Mouse (Mus musculus): ENCODE measurements around the gene Lamp1. TPM values are rescaled to one million over a fixed set of nuclear protein-coding genes. Genes with fewer than 3 reads are reported as not detected.

Lamp1 gene
- polyA plus RNA-seq, 1 experiment: 604 TPM

- Histone ChIP-seq H3K27ac (ENCODE audit: insufficient read depth, low read length) (no peak overlapping the region), H3K4me3 (ENCODE audit: insufficient read depth, low read length) (no peak overlapping the region), H3K4me1 (ENCODE audit: control insufficient read depth, insufficient read depth, low read length) (no peaks in the 10 kb centered on the region)
- TF ChIP-seq CTCF (IDR thresholded peaks at IDR 0.05; ENCODE audit: borderline replicate concordance, insufficient read depth, low read length) (no peak), POLR2A (IDR thresholded peaks at IDR 0.05; ENCODE audit: low read depth, low read length) (no peak)
Observed at GRCm38 (mm10) chr8:13179482-13179881, 20.5 kb downstream of the Lamp1 start.

GRCm38 (mm10) chr8:13179948-13180347, 21.0 kb downstream of the Lamp1 start:
- Histone ChIP-seq H3K4me3 (ENCODE audit: insufficient read depth, low read length) (no peak overlapping the region), H3K27ac (ENCODE audit: insufficient read depth, low read length) (no peak overlapping the region), H3K4me1 (ENCODE audit: control insufficient read depth, insufficient read depth, low read length) (no peaks in the 10 kb centered on the region)
- TF ChIP-seq POLR2A (IDR thresholded peaks at IDR 0.05; ENCODE audit: low read depth, low read length) (no peak), CTCF (IDR thresholded peaks at IDR 0.05; ENCODE audit: borderline replicate concordance, insufficient read depth, low read length) (no peak)

- H3K4me1 ChIP-seq (ENCODE audit: control insufficient read depth, insufficient read depth, low read length): no peaks in the 10 kb centered on the region
- H3K27ac ChIP-seq (ENCODE audit: insufficient read depth, low read length): no peak overlapping the region
- no peak overlapping the region for H3K4me3 ChIP-seq (ENCODE audit: insufficient read depth, low read length)
- TF ChIP-seq CTCF (IDR thresholded peaks at IDR 0.05; ENCODE audit: borderline replicate concordance, insufficient read depth, low read length): no peak
- TF ChIP-seq POLR2A (IDR thresholded peaks at IDR 0.05; ENCODE audit: low read depth, low read length): no peak
Observed at GRCm38 (mm10) chr8:13180408-13180807, 21.4 kb downstream of the Lamp1 start.

- Histone ChIP-seq H3K4me1 (ENCODE audit: control insufficient read depth, insufficient read depth, low read length) (no peaks in the 10 kb centered on the region), H3K27ac (ENCODE audit: insufficient read depth, low read length) (no peak overlapping the region), H3K4me3 (ENCODE audit: insufficient read depth, low read length) (no peak overlapping the region)
- TF ChIP-seq POLR2A (IDR thresholded peaks at IDR 0.05; ENCODE audit: low read depth, low read length) (no peak), CTCF (IDR thresholded peaks at IDR 0.05; ENCODE audit: borderline replicate concordance, insufficient read depth, low read length) (no peak)
Observed at GRCm38 (mm10) chr8:13180911-13181690, 22.1 kb downstream of the Lamp1 start.

GRCm38 (mm10) chr8:13181691-13181976, 22.7 kb downstream of the Lamp1 start:
- H3K4me1 ChIP-seq (ENCODE audit: control insufficient read depth, insufficient read depth, low read length): no peaks in the 10 kb centered on the region
- H3K4me3 ChIP-seq (ENCODE audit: insufficient read depth, low read length): no peak overlapping the region
- H3K27ac ChIP-seq (ENCODE audit: insufficient read depth, low read length): no peak overlapping the region
- no peak for TF ChIP-seq CTCF (IDR thresholded peaks at IDR 0.05; ENCODE audit: borderline replicate concordance, insufficient read depth, low read length)

- TF ChIP-seq CTCF (IDR thresholded peaks at IDR 0.05; ENCODE audit: borderline replicate concordance, insufficient read depth, low read length) (no peak), POLR2A (IDR thresholded peaks at IDR 0.05; ENCODE audit: low read depth, low read length) (no peak)
- no peak overlapping the region for H3K4me3 ChIP-seq (ENCODE audit: insufficient read depth, low read length)
- no peak overlapping the region for H3K27ac ChIP-seq (ENCODE audit: insufficient read depth, low read length)
- H3K4me1 ChIP-seq (ENCODE audit: control insufficient read depth, insufficient read depth, low read length): no peaks in the 10 kb centered on the region
Observed at GRCm38 (mm10) chr8:13186819-13187218, 27.9 kb downstream of the Lamp1 start.

GRCm38 (mm10) chr8:13187229-13187628, 28.3 kb downstream of the Lamp1 start:
- Histone ChIP-seq H3K27ac (ENCODE audit: insufficient read depth, low read length) (no peak overlapping the region), H3K4me3 (ENCODE audit: insufficient read depth, low read length) (no peak overlapping the region), H3K4me1 (ENCODE audit: control insufficient read depth, insufficient read depth, low read length) (no peaks in the 10 kb centered on the region)
- no peak for TF ChIP-seq CTCF (IDR thresholded peaks at IDR 0.05; ENCODE audit: borderline replicate concordance, insufficient read depth, low read length)
- no peak for TF ChIP-seq POLR2A (IDR thresholded peaks at IDR 0.05; ENCODE audit: low read depth, low read length)

- Histone ChIP-seq H3K27ac (ENCODE audit: insufficient read depth, low read length) (no peak overlapping the region), H3K4me1 (ENCODE audit: control insufficient read depth, insufficient read depth, low read length) (no peaks in the 10 kb centered on the region), H3K4me3 (ENCODE audit: insufficient read depth, low read length) (no peak overlapping the region)
- TF ChIP-seq POLR2A (IDR thresholded peaks at IDR 0.05; ENCODE audit: low read depth, low read length) (no peak), CTCF (IDR thresholded peaks at IDR 0.05; ENCODE audit: borderline replicate concordance, insufficient read depth, low read length) (no peak)
Observed at GRCm38 (mm10) chr8:13187638-13188037, 28.7 kb downstream of the Lamp1 start.

GRCm38 (mm10) chr8:13188052-13188555, 29.1 kb downstream of the Lamp1 start:
- no peaks in the 10 kb centered on the region for H3K4me1 ChIP-seq (ENCODE audit: control insufficient read depth, insufficient read depth, low read length)
- H3K27ac ChIP-seq (ENCODE audit: insufficient read depth, low read length): no peak overlapping the region
- TF ChIP-seq POLR2A (IDR thresholded peaks at IDR 0.05; ENCODE audit: low read depth, low read length) (no peak), CTCF (IDR thresholded peaks at IDR 0.05; ENCODE audit: borderline replicate concordance, insufficient read depth, low read length) (no peak)
- no peak overlapping the region for H3K4me3 ChIP-seq (ENCODE audit: insufficient read depth, low read length)

- Histone ChIP-seq H3K4me1 (ENCODE audit: control insufficient read depth, insufficient read depth, low read length) (no peaks in the 10 kb centered on the region), H3K27ac (ENCODE audit: insufficient read depth, low read length) (no peak overlapping the region), H3K4me3 (ENCODE audit: insufficient read depth, low read length) (no peak overlapping the region)
- TF ChIP-seq POLR2A (IDR thresholded peaks at IDR 0.05; ENCODE audit: low read depth, low read length) (no peak), CTCF (IDR thresholded peaks at IDR 0.05; ENCODE audit: borderline replicate concordance, insufficient read depth, low read length) (no peak)
Observed at GRCm38 (mm10) chr8:13188857-13189256, 29.9 kb downstream of the Lamp1 start.
